In genomic region chr17:31060196-31060587, GRCm38 (mm10) we compare ENCODE assay signal across 10 mouse cellular contexts. TPM values are rescaled to one million over a fixed set of nuclear protein-coding genes. Genes with fewer than 3 reads are reported as not detected.
DNase-seq lines count a peak whose midpoint lies in the region; ATAC-seq and TF ChIP-seq lines count a peak whose summit lies in the region.
"Had no signal": no experiment of that assay in that cellular context is flagged by ENCODE, and none has a peak within 500 bp of the region (broad histone marks: within the 10 kb centered on the region; RNA-seq: fewer than 3 reads in every experiment).

No protein-coding gene starts in this region.

- peaks cover 45% of the 10 kb centered on the region for H3K4me1 ChIP-seq in forebrain, embryonic 13.5 days
- no peaks in the 10 kb centered on the region for H3K4me1 ChIP-seq in forebrain, postnatal 0 days (ENCODE audit: insufficient read depth)
- peaks cover 36% of the 10 kb centered on the region for H3K4me1 ChIP-seq in embryonic facial prominence, embryonic 13.5 days
- peaks cover 46% of the 10 kb centered on the region for H3K4me1 ChIP-seq in midbrain, embryonic 13.5 days (replicated peaks)

- H3K27me3 ChIP-seq in forebrain, embryonic 13.5 days, result peaks cover 16% of the 10 kb centered on the region
- no peaks in the 10 kb centered on the region for H3K27me3 ChIP-seq in forebrain, postnatal 0 days (ENCODE audit: insufficient read depth, low read length)
- H3K27me3 ChIP-seq in embryonic facial prominence, embryonic 13.5 days, result peaks cover 19% of the 10 kb centered on the region
- peaks cover 11% of the 10 kb centered on the region; the same call in 1 of the 2 replicates for H3K27me3 ChIP-seq in midbrain, embryonic 13.5 days

- 0 out of 2 replicates have a peak, but pooled peaks cover 5% of the 10 kb centered on the region for H3K36me3 ChIP-seq in forebrain, embryonic 13.5 days (ENCODE audit: poor library complexity, severe bottlenecking)
- peaks cover 5% of the 10 kb centered on the region; the same call in 1 of the 2 replicates for H3K36me3 ChIP-seq in forebrain, postnatal 0 days (ENCODE audit: insufficient read depth)
- H3K36me3 ChIP-seq in embryonic facial prominence, embryonic 13.5 days, result no peaks in the 10 kb centered on the region
- H3K36me3 ChIP-seq in midbrain, embryonic 13.5 days, result peaks cover 8% of the 10 kb centered on the region

- no peaks in the 10 kb centered on the region for H3K9me3 ChIP-seq in forebrain, embryonic 13.5 days (replicated peaks)
- no peaks in the 10 kb centered on the region for H3K9me3 ChIP-seq in forebrain, postnatal 0 days (ENCODE audit: low read length)
- H3K9me3 ChIP-seq in embryonic facial prominence, embryonic 13.5 days, result no peaks in the 10 kb centered on the region
- no peaks in the 10 kb centered on the region for H3K9me3 ChIP-seq in midbrain, embryonic 13.5 days

- peak overlapping the region; percentile 98; the same call in 1 of the 2 replicates for H3K4me2 ChIP-seq in forebrain, embryonic 13.5 days
- H3K4me2 ChIP-seq in forebrain, postnatal 0 days (ENCODE audit: low read depth), result no peak overlapping the region; the same call in 1 of the 2 replicates
- H3K4me2 ChIP-seq in embryonic facial prominence, embryonic 13.5 days, result 0 out of 2 replicates have a peak overlapping the region, but pooled peaks have one; percentile 5
- peak overlapping the region; percentile 95 for H3K4me2 ChIP-seq in midbrain, embryonic 13.5 days (replicated peaks)

- no peak overlapping the region; the same call in 1 of the 2 replicates for H3K9ac ChIP-seq in forebrain, embryonic 13.5 days
- H3K9ac ChIP-seq in forebrain, postnatal 0 days, result no peak overlapping the region
- H3K9ac ChIP-seq in embryonic facial prominence, embryonic 13.5 days, result no peak overlapping the region
- 0 out of 2 replicates have a peak overlapping the region, but pooled peaks have one; percentile 7 for H3K9ac ChIP-seq in midbrain, embryonic 13.5 days (replicated peaks)

- WGBS in forebrain, embryonic 13.5 days, result 72% methylated on average over 4 of the region's 4 CpGs
- 80% methylated on average over 4 of the region's 4 CpGs for WGBS in forebrain, postnatal 0 days
- WGBS in embryonic facial prominence, embryonic 13.5 days, result 59% methylated on average over 4 of the region's 4 CpGs
- WGBS in midbrain, embryonic 13.5 days, result 77% methylated on average over 4 of the region's 4 CpGs

- no peak for TF ChIP-seq CTCF in forebrain, postnatal 0 days (IDR thresholded peaks at IDR 0.05; ENCODE audit: low read depth)
- no peak for TF ChIP-seq CTCF in layer of hippocampus, adult 2 months (conservative IDR thresholded peaks at IDR 0.05)

- no peak for DNase-seq in forebrain, postnatal 0 days
- no peak for DNase-seq in layer of hippocampus, adult 2 months (ENCODE audit: low spot score in 2 of 2)
- DNase-seq in layer of hippocampus, adult 9-10 months (ENCODE audit: low spot score), result no peak
- no peak for DNase-seq in adrenal gland, postnatal 4 days (ENCODE audit: low spot score in 2 of 2)
- no peak for DNase-seq in urinary bladder, postnatal 14 days (ENCODE audit: low spot score)
- DNase-seq: layer of hippocampus, adult 9-11 months; right cerebral cortex, postnatal 4 days had no signal

- peak overlapping the region; percentile 14; the same call in 1 of the 2 replicates for H3K27ac ChIP-seq in forebrain, embryonic 13.5 days
- no peak overlapping the region for H3K27ac ChIP-seq in forebrain, postnatal 0 days (ENCODE audit: low read depth, low read length)
- peak overlapping the region; percentile 98 for H3K27ac ChIP-seq in layer of hippocampus, adult 2 months
- H3K27ac ChIP-seq in embryonic facial prominence, embryonic 13.5 days, result no peak overlapping the region
- H3K27ac ChIP-seq in midbrain, embryonic 13.5 days, result peak overlapping the region; percentile 20; the same call in 1 of the 2 replicates

- H3K4me3 ChIP-seq in forebrain, embryonic 13.5 days, result no peak overlapping the region
- no peak overlapping the region for H3K4me3 ChIP-seq in forebrain, postnatal 0 days (ENCODE audit: low read depth, low read length)
- peak overlapping the region; percentile 94; the same call in 1 of the 2 replicates for H3K4me3 ChIP-seq in layer of hippocampus, adult 2 months
- H3K4me3 ChIP-seq in embryonic facial prominence, embryonic 13.5 days, result no peak overlapping the region
- H3K4me3 ChIP-seq in midbrain, embryonic 13.5 days (replicated peaks), result no peak overlapping the region

- ATAC-seq in forebrain, embryonic 13.5 days, result no peak
- no peak for ATAC-seq in forebrain, postnatal 0 days
- no peak for ATAC-seq in embryonic facial prominence, embryonic 13.5 days (ENCODE audit: insufficient number of reproducible peaks, insufficient read depth, low FRiP score, low TSS enrichment, low read depth)
- no peak for ATAC-seq in midbrain, embryonic 13.5 days

RNA-seq across cellular contexts. Expression of gene Abcg1, which starts 2.7 kb away (rescaled TPM):
- 18.2 and 18.7 TPM in 2 replicates for polyA plus RNA-seq in forebrain, embryonic 13.5 days (2015; fragmentation: Nextera tagmentation; extraction: Ambion mirVana)
- 16.8 and 24.2 TPM in 2 replicates for total RNA-seq in forebrain, postnatal 0 days (2014; rRNA removed)
- polyA plus RNA-seq in forebrain, postnatal 0 days (2015; fragmentation: Nextera tagmentation; extraction: Ambion mirVana), result 11.1 and 16.1 TPM in 2 replicates
- 10 to 100 TPM; 75.7 to 83.3 TPM for total RNA-seq in layer of hippocampus, adult 2 months (2021)
- polyA plus RNA-seq in embryonic facial prominence, embryonic 13.5 days (2015; fragmentation: Nextera tagmentation; extraction: Ambion mirVana), result 14.2 and 14.9 TPM in 2 replicates
- polyA plus RNA-seq in midbrain, embryonic 13.5 days (2015; fragmentation: Nextera tagmentation; extraction: Ambion mirVana), result 21.8 and 24.4 TPM in 2 replicates
- total RNA-seq in adrenal gland, postnatal 4 days (2021), result 10 to 100 TPM; 15.4 to 17.2 TPM

Comparison
In these comparisons a context has a peak if more than half of its experiments do, and no peak if none do; other contexts are left out.
1. H3K27ac ChIP-seq: peak in forebrain, embryonic 13.5 days (single experiment), layer of hippocampus, adult 2 months (single experiment) and midbrain, embryonic 13.5 days (single experiment); none in forebrain, postnatal 0 days (single experiment) and embryonic facial prominence, embryonic 13.5 days (single experiment).